Mouse (Mus musculus): ENCODE results near the gene Trp73. TPM values are rescaled to one million over a fixed set of nuclear protein-coding genes. Genes with fewer than 3 reads are reported as not detected.

The Trp73 gene
- polyA plus RNA-seq, 1 experiment from 2014 or later: 5.7 TPM

- 24% methylated on average over 4 of the region's 4 CpGs for WGBS
Measured at GRCm38 (mm10) chr4:154022844-154023243, 117.2 kb downstream of the Trp73 start.

GRCm38 (mm10) chr4:154022407-154022806 is 117.6 kb downstream of the Trp73 start:
- no peak overlapping the region for H3K4me2 ChIP-seq (ENCODE audit: low read length)
- peaks cover 27% of the 10 kb centered on the region for H3K36me3 ChIP-seq (ENCODE audit: control insufficient read depth, insufficient read depth)
- peaks cover 16% of the 10 kb centered on the region for H3K27me3 ChIP-seq (replicated peaks; ENCODE audit: control insufficient read depth, insufficient read depth, low read length)
- peaks cover 7% of the 10 kb centered on the region for H3K4me1 ChIP-seq (replicated peaks; ENCODE audit: control insufficient read depth, insufficient read depth, low read length)
- H3K9me3 ChIP-seq (ENCODE audit: control insufficient read depth, low read length): no peaks in the 10 kb centered on the region
- no peak overlapping the region for H3K9ac ChIP-seq (replicated peaks; ENCODE audit: low read depth, low read length)
- 84% methylated on average over 4 of the region's 4 CpGs for WGBS
- ATAC-seq: no peak
- no peak overlapping the region for H3K27ac ChIP-seq (ENCODE audit: low read length)
- no peak overlapping the region for H3K4me3 ChIP-seq (replicated peaks; ENCODE audit: low read length)

More at GRCm38 (mm10) chr4:154022844-154023243, 117.2 kb downstream of the Trp73 start:
- ATAC-seq: no peak
- no peak overlapping the region for H3K9ac ChIP-seq (replicated peaks; ENCODE audit: low read depth, low read length)
- H3K9me3 ChIP-seq (ENCODE audit: control insufficient read depth, low read length): no peaks in the 10 kb centered on the region
- H3K4me3 ChIP-seq (replicated peaks; ENCODE audit: low read length): no peak overlapping the region
- H3K4me1 ChIP-seq (replicated peaks; ENCODE audit: control insufficient read depth, insufficient read depth, low read length): peaks cover 7% of the 10 kb centered on the region
- peaks cover 26% of the 10 kb centered on the region for H3K36me3 ChIP-seq (ENCODE audit: control insufficient read depth, insufficient read depth)
- H3K27me3 ChIP-seq (replicated peaks; ENCODE audit: control insufficient read depth, insufficient read depth, low read length): peaks cover 16% of the 10 kb centered on the region
- H3K27ac ChIP-seq (ENCODE audit: low read length): no peak overlapping the region
- no peak overlapping the region for H3K4me2 ChIP-seq (ENCODE audit: low read length)

GRCm38 (mm10) chr4:154021432-154021831 is 118.6 kb downstream of the Trp73 start:
- WGBS: 94% methylated on average over 9 of the region's 9 CpGs
- Histone ChIP-seq H3K4me3 (replicated peaks; ENCODE audit: low read length) (no peak overlapping the region), H3K4me2 (ENCODE audit: low read length) (no peak overlapping the region), H3K4me1 (replicated peaks; ENCODE audit: control insufficient read depth, insufficient read depth, low read length) (peaks cover 7% of the 10 kb centered on the region), H3K9ac (replicated peaks; ENCODE audit: low read depth, low read length) (no peak overlapping the region), H3K27me3 (replicated peaks; ENCODE audit: control insufficient read depth, insufficient read depth, low read length) (peaks cover 10% of the 10 kb centered on the region), H3K9me3 (ENCODE audit: control insufficient read depth, low read length) (no peaks in the 10 kb centered on the region), H3K36me3 (ENCODE audit: control insufficient read depth, insufficient read depth) (peaks cover 34% of the 10 kb centered on the region), H3K27ac (ENCODE audit: low read length) (no peak overlapping the region)
- no peak for ATAC-seq

DNA sequence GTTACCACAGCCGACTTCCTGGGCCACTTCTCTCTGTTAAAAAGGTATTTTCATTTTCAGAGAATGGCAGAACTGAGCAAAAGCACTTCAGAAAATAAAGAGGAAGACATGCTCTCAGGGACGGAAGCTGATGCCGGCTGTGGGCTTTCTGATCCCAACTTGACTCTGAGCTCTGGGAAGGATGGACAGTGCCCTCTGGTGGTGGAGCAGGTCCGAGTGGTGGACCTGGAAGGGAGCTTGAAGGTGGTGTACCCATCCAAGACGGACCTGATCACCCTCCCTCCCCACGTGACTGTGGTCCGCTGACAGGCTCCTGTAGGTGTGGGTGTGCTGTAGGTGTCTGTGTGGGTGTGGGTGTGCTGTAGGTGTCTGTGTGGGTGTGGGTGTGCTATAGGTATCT is 120.4 kb downstream of the Trp73 start:
- ATAC-seq: no peak

GRCm38 (mm10) chr4:154015476-154015875 is 124.5 kb downstream of the Trp73 start:
- Histone ChIP-seq H3K4me2 (ENCODE audit: low read length) (no peak overlapping the region), H3K27me3 (replicated peaks; ENCODE audit: control insufficient read depth, insufficient read depth, low read length) (no peaks in the 10 kb centered on the region), H3K9ac (replicated peaks; ENCODE audit: low read depth, low read length) (no peak overlapping the region), H3K36me3 (ENCODE audit: control insufficient read depth, insufficient read depth) (peaks cover 26% of the 10 kb centered on the region), H3K4me3 (replicated peaks; ENCODE audit: low read length) (no peak overlapping the region), H3K27ac (ENCODE audit: low read length) (no peak overlapping the region), H3K9me3 (ENCODE audit: control insufficient read depth, low read length) (no peaks in the 10 kb centered on the region), H3K4me1 (replicated peaks; ENCODE audit: control insufficient read depth, insufficient read depth, low read length) (peaks cover 19% of the 10 kb centered on the region)
- ATAC-seq: no peak
- 91% methylated on average over 11 of the region's 11 CpGs for WGBS

More for the DNA sequence above, 120.4 kb downstream of the Trp73 start:
- no peak overlapping the region for H3K4me2 ChIP-seq (ENCODE audit: low read length)
- no peaks in the 10 kb centered on the region for H3K9me3 ChIP-seq (ENCODE audit: control insufficient read depth, low read length)
- H3K4me1 ChIP-seq (replicated peaks; ENCODE audit: control insufficient read depth, insufficient read depth, low read length): no peaks in the 10 kb centered on the region
- peaks cover 3% of the 10 kb centered on the region; the same call in 1 of the 2 replicates for H3K27me3 ChIP-seq (replicated peaks; ENCODE audit: control insufficient read depth, insufficient read depth, low read length)
- no peak overlapping the region for H3K27ac ChIP-seq (ENCODE audit: low read length)
- 68% methylated on average over 7 of the region's 7 CpGs for WGBS
- no peak overlapping the region for H3K4me3 ChIP-seq (replicated peaks; ENCODE audit: low read length)
- no peak overlapping the region for H3K9ac ChIP-seq (replicated peaks; ENCODE audit: low read depth, low read length)
- H3K36me3 ChIP-seq (ENCODE audit: control insufficient read depth, insufficient read depth): peaks cover 38% of the 10 kb centered on the region

DNA sequence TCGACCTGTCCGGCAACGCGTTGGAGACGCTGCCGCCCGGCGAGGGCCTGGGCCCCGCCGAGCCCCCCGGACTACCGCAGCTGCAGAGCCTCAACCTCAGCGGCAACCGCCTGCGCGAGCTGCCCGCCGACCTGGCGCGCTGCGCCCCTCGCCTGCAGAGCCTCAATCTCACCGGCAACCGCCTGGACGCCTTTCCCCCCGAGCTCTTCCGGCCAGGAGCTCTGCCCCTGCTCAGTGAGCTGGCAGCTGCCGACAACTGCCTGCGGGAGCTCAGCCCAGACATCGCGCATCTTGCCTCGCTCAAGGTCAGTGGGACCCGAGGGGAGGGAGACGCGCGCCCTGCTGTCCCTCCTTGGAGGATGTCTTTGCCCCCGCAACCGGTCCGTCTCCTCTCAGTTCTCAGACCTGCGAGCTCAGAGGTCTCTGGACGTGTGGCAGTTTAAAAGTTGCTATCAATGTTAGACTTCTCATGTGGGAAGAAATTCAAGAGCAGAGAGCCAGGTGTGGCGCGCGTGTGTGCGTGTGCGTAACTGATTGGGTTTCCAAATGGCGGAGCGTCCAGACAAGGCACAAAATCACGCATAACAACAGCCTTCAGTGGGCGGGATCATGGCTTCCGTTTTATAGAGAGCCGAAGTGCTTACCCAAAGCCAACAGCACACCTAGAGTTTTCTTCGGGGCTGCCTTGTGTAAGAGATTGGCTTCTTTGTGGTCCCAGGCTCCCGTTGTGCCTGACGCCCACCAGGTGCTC is 127.7 kb downstream of the Trp73 start:
- 0 out of 2 replicates have a peak overlapping the region, but pooled peaks have one; percentile 0 for H3K27ac ChIP-seq (ENCODE audit: low read length)

DNA sequence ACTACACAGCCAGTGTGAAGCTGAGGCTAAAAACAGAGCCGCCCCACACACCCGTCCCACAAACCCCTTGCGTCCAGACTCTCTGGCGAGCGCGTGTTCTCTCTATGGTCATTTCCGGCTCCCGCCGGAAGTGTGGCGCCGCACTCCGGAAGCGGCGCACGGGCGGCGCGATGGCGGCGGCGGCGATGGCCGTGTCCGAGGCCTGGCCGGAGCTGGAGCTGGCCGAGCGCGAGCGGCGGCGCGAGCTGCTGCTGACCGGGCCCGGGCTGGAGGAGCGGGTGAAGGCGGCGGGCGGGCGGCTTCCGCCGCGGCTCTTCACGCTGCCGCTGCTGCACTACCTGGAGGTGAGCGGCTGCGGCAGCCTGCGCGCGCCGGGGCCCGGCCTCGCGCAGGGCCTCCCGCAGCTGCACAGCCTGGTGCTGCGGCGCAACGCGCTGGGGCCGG is 128.3 kb downstream of the Trp73 start, which contains the start of gene Lrrc47:
Gene Lrrc47 (plus strand): TSS at position 86 of the 444 bp plus-strand sequence.
- ATAC-seq: peak; percentile 96
- 0% methylated on average over 46 of the region's 59 CpGs for WGBS
- peak within 1 kb of the TSS; percentile 98 for H3K4me3 ChIP-seq (replicated peaks; ENCODE audit: low read length)
- H3K9me3 ChIP-seq (ENCODE audit: control insufficient read depth, low read length): no peaks in the 10 kb centered on the region
- peak within 1 kb of the TSS; percentile 0; the same call in 1 of the 2 replicates for H3K27ac ChIP-seq (ENCODE audit: low read length)
- peak within 1 kb of the TSS; percentile 88 for H3K9ac ChIP-seq (replicated peaks; ENCODE audit: low read depth, low read length)
- peak within 1 kb of the TSS; percentile 100 for H3K4me2 ChIP-seq (ENCODE audit: low read length)
- peaks cover 19% of the 10 kb centered on the region for H3K4me1 ChIP-seq (replicated peaks; ENCODE audit: control insufficient read depth, insufficient read depth, low read length)
- H3K27me3 ChIP-seq (replicated peaks; ENCODE audit: control insufficient read depth, insufficient read depth, low read length): no peaks in the 10 kb centered on the region
- peaks cover 8% of the 10 kb centered on the region for H3K36me3 ChIP-seq (ENCODE audit: control insufficient read depth, insufficient read depth)

More for the DNA sequence above, 127.7 kb downstream of the Trp73 start:
- no peaks in the 10 kb centered on the region for H3K27me3 ChIP-seq (replicated peaks; ENCODE audit: control insufficient read depth, insufficient read depth, low read length)
- WGBS: 2% methylated on average over 55 of the region's 55 CpGs
- H3K36me3 ChIP-seq (ENCODE audit: control insufficient read depth, insufficient read depth): peaks cover 14% of the 10 kb centered on the region
- peak overlapping the region; percentile 88 for H3K9ac ChIP-seq (replicated peaks; ENCODE audit: low read depth, low read length)
- peak overlapping the region; percentile 98 for H3K4me3 ChIP-seq (replicated peaks; ENCODE audit: low read length)
- H3K4me2 ChIP-seq (ENCODE audit: low read length): peak overlapping the region; percentile 100
- no peaks in the 10 kb centered on the region for H3K9me3 ChIP-seq (ENCODE audit: control insufficient read depth, low read length)
- no peak for ATAC-seq
- H3K4me1 ChIP-seq (replicated peaks; ENCODE audit: control insufficient read depth, insufficient read depth, low read length): peaks cover 19% of the 10 kb centered on the region

DNA sequence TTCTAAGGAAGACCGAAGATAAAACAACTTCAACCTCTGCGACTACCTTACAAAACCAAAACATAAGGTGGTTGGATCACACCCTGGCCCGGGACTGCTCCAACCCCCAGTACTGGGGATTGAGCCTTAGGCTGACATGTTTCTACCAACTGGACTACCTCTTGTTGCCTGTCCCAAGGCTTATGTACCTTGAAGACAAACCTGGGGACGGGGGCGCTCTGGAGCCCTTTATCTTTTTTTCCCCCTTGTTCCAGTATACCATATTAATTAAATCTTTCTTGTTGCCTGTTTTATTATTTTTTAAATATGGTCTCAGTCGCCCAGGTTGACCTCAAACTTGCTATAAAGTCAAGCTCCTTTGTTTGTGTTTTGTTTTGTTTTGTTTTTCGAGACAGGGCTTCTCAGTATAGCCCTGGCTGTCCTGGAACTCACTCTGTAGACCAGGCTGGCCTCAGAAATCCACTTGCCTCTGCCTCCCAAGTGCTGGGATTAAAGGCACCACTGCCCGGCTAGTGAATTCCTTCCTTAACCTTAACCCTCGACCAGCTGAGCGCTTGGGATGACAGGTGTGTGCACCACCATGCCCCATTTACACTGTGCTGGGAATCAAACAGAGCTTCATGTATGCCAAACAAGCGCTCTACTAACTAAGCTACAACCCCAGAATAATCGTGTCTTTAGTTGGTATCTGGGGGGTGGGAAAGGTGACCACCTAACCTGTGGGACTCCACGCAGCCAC is 128.9 kb downstream of the Trp73 start:
- Histone ChIP-seq H3K4me2 (ENCODE audit: low read length) (peak overlapping the region; percentile 51), H3K27ac (ENCODE audit: low read length) (peak overlapping the region; percentile 0; the same call in 1 of the 2 replicates), H3K9ac (replicated peaks; ENCODE audit: low read depth, low read length) (peak overlapping the region; percentile 88), H3K27me3 (replicated peaks; ENCODE audit: control insufficient read depth, insufficient read depth, low read length) (no peaks in the 10 kb centered on the region), H3K4me1 (replicated peaks; ENCODE audit: control insufficient read depth, insufficient read depth, low read length) (peaks cover 19% of the 10 kb centered on the region), H3K4me3 (replicated peaks; ENCODE audit: low read length) (peak overlapping the region; percentile 98), H3K36me3 (ENCODE audit: control insufficient read depth, insufficient read depth) (peaks cover 6% of the 10 kb centered on the region), H3K9me3 (ENCODE audit: control insufficient read depth, low read length) (no peaks in the 10 kb centered on the region)
- ATAC-seq: peak; percentile 1; the same call in 1 of the 2 replicates
- 27% methylated on average over 13 of the region's 13 CpGs for WGBS

GRCm38 (mm10) chr4:154007759-154008158 is 132.2 kb downstream of the Trp73 start:
- H3K27ac ChIP-seq (ENCODE audit: low read length): no peak overlapping the region
- H3K27me3 ChIP-seq (replicated peaks; ENCODE audit: control insufficient read depth, insufficient read depth, low read length): no peaks in the 10 kb centered on the region
- peaks cover 14% of the 10 kb centered on the region for H3K36me3 ChIP-seq (ENCODE audit: control insufficient read depth, insufficient read depth)
- ATAC-seq: no peak
- WGBS: 81% methylated on average over 4 of the region's 4 CpGs
- no peak overlapping the region for H3K4me2 ChIP-seq (ENCODE audit: low read length)
- no peaks in the 10 kb centered on the region for H3K9me3 ChIP-seq (ENCODE audit: control insufficient read depth, low read length)
- H3K9ac ChIP-seq (replicated peaks; ENCODE audit: low read depth, low read length): no peak overlapping the region
- H3K4me3 ChIP-seq (replicated peaks; ENCODE audit: low read length): no peak overlapping the region
- H3K4me1 ChIP-seq (replicated peaks; ENCODE audit: control insufficient read depth, insufficient read depth, low read length): peaks cover 5% of the 10 kb centered on the region

All from forebrain, embryonic 16.5 days (tissue).